Mouse (Mus musculus) MN1 (cell line): ENCODE results near the gene Ephb1.

Experiments
- DNase-seq: peaks from one replicate; pipeline ENCODE4 v3.0.0-alpha.2; 2016; ENCODE audit warnings: low spot score

Ephb1 gene

DNA sequence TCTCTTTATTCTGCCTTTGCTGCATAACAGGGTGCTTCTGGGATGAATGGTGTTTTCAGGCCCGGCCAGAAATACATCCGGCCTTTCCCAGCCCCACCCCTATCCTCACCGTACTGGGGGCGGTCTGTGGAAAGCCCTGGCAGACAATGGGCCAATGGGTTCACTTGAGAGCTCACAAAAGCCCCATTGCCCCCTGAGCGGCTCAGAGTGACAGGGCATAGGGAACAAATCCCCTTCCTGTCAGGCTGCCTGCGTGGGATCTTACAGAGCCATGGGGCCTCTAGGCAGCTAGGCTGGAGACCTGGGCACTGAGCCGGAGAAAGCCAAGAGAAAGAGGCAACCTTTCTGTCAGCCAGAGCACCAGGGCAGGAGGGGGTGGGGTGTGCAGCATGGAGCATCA is 111.2 kb downstream of the Ephb1 start:
- DNase-seq: no peak

DNA sequence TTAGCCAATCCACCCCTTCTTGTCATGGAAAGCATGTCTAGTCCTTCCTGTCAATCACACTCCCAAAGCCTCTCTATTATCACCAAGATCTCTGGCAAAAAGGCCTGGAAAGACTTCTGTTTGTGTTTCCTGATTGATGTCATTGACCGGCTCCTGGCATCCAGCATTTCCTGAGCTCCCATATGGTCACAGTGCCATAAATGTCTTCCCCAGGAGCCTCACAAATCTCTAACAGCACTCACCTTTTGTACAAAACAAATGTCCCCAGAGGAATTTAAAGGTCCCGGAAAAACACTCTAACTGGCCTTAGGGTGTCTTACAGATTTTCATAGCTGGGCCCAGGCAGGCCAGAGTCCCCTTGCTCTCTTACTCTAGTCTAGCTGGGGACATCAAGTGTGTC is 112.9 kb downstream of the Ephb1 start:
- no peak for DNase-seq

DNA sequence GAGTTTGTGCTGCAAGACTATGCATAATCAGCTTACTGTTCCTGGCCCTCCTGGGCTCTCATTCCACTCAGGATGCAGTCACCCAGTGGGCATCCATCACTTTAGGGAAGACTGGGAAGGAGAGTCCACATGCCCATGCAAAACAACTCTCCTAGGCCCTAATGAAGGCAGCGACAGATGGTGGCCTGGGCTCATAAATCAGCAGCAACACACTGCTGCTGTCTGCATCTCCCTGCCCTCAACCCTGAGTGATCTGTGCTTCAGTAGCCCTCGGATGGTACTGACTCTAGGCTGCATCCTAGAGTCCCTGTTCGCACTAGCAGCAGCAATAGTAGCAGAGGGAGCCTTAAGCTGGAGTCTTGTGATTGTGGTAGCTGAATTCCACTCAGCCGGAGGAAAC is 114.3 kb downstream of the Ephb1 start:
- no peak for DNase-seq

DNA sequence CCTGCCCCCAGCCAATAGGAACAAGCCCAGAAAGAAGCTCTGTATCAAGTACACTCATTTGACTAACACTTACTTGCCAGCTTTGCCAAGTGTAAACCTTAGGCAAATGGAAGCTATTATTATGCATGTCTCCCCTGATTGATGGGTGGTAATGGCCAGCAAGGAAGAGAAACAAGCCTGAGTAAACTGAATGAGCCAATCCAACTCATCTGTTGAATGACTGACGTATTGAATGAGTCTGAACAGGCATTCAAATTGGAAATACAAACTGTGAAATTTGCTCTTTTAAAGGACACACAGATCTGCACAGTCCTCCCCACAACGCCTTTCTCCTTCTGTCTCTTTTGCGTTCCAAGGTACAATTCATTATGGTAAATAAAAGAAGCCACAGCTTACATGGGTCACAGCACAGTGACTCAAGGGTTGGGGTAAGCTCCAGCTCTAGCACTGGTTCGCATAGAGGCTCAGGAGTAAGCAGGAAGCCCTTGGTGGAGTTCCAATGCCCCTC is 119.0 kb downstream of the Ephb1 start:
- no peak for DNase-seq

DNA sequence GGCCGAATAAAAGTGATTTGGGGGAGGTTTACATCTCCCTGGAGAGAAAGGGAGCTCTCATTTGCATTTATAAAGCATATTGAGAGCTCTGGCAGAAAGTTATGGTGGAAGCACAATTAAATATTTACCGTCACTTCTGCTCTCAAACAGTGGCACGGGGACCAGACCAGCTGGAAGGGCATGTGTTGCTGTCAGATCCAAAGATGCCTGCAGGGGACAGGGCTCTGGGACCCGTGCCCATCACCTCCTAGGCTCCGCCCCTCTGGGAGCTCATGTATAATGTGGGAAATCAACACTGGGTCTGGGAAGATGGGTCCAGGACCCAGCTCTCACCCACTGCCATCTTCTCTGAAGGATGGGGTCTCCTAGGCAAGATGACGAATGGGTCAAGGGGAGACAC is 123.2 kb downstream of the Ephb1 start:
- DNase-seq: no peak

DNA sequence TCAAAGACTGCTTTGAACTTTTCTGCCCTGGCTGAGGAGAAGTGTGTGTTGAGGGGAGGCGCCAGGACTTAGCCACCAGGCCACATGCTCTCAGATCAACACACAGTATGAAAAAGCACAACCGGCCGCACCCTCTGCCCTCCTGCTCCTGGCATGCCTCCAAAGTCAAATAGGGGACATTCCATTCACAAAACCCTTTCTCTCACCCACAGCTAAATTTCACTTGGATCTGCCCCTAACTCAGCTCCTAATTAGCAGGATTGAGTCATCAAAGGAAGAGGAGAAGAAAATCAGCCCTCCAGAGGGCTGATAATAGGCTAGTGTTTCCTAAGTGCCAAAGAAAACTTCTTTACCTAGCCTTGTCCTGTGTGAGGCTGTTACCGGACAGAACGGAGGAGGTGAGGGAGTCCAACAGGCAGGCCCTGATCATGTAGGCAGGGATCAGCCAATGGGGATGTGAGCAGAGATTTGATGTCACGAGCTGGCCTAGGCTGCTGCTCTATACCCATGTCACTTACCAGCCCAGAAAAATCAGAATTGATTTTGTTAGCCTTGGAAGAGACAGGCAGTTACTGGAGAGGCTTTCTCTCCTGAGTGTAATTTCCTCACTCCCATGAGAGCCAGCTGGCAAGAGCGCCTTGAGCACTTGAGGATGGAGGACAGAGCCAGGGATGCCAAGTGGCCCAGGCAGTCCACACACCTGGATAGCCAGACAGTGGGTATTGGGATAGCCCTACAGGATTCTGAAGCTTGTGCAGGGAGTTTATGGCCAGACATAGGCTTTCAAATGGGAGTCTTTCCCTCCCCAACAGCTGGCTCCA is 137.5 kb downstream of the Ephb1 start:
- DNase-seq: no peak

DNA sequence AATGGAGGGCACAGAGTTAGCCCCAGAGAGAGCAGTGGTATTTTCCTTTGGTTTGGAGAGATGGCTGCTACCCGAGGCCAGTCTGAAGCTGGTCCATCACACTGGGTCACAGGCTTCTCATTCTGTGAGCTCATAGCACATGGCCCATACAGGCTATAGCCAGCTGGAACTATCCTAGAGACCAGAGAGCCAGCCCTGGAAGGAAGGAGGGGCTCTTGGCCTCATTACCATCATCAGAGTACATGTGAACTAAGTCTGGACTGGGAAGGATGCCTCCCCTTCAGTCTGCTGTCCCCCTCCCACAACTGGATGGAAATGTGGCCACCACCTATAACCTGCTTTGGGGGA is 142.5 kb downstream of the Ephb1 start:
- no peak for DNase-seq

DNA sequence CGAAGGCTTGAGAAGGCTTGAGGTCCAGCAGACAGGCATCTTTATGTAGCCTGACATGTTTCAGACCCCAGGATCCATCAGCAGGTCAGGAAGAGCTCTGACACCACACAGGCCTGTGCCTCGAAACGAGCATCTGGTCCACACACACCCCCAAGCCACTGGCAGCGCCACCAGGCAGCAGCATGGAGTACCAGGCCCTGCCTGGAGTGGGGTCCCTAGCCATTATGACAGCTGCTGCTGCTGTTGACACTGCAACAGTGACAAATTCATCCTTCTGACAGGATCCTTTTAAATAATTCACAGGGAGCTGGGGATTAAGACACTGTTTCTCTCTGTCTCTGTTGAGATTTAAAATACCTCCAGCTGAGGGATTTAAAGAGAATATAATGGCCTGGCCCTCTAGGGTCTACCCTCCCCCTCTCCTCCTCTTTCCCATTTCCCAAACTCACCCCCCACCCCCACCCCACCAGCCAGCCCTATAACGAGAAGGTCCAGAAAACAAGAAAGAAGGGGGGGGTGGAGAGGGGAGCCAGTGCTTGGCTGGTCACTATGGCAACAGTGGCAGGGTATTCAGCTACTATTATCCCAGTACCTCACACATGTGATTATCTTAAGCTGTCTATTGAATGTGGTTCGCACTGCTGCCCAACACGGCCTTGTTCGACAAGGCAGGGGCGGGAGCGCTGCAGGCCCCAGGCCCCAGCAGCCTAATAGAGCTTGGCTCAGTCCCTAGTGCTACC is 143.0 kb downstream of the Ephb1 start:
- DNase-seq: no peak

DNA sequence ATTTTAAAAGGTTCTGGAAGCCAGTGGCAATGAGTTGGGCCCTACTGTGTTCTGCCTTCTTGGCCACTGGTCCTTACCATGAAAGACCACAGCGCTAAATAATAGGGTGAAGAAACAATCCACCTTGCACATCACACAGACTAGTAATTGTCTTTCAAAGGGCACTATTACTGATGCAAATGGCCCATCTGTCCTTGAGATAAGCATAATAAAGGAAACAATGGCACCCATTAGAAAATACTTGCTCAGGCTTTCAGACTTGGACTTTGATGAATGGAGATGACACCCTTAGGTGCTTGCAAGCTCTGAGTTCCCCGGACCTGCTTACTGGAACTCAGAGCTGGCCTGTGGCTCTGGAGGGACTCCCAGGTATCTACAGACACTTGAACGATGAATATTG is 149.0 kb downstream of the Ephb1 start:
- no peak for DNase-seq

DNA sequence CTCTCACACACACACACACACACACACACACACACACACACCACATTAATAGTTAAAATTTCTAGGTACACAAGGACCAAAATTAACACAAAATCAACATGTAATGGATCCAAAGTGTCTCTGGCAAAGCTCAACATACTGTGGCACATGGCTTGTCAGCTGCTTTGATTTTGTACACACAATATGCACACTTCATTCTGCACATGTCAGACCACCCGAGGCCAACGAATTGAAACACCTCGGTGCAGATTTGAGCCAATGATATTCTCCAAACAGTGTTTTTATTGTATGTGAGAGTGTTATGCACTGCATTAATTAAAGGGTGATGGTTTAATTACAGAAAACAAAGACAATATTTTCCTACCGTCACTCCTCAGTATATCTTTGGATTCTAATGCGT is 152.6 kb downstream of the Ephb1 start:
- DNase-seq: no peak

DNA sequence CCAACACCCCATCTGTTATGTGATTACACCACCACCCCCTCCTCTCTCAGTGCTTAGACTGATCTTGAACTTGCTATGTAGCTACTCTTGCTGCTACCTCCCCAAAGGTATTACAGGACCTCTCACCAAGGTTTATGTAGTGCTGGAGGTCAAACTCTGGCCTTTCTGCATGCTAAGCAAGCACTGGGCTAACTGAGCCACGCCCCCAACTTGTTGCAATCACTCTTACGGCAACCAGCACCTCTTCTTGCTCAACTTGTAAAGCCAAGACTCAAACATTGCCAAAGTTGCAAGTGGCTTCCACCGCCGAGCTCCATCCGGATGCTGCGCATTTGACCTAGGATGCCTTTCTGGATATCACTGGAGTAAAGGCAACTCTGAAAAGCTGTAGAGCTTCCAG is 157.6 kb downstream of the Ephb1 start:
- no peak for DNase-seq

DNA sequence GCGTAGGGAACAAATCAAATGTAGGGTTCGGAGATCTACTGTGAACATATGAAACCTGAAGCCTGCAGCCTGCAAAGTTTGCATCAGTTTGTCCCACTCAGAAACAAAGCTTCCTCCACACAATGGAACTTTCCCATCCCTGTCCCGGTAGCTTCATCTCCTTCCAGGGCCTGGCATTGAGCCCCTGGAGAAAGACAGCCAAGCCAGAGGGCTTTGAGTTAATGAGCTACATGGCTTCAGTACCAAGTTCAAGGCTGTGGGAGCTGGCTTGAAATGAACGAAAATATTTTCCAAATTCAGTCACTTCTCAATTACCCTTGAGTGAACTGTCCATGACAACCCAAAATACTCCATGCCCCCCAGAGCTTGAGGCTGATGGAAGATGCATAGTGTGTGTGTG is 160.4 kb downstream of the Ephb1 start:
- no peak for DNase-seq

DNA sequence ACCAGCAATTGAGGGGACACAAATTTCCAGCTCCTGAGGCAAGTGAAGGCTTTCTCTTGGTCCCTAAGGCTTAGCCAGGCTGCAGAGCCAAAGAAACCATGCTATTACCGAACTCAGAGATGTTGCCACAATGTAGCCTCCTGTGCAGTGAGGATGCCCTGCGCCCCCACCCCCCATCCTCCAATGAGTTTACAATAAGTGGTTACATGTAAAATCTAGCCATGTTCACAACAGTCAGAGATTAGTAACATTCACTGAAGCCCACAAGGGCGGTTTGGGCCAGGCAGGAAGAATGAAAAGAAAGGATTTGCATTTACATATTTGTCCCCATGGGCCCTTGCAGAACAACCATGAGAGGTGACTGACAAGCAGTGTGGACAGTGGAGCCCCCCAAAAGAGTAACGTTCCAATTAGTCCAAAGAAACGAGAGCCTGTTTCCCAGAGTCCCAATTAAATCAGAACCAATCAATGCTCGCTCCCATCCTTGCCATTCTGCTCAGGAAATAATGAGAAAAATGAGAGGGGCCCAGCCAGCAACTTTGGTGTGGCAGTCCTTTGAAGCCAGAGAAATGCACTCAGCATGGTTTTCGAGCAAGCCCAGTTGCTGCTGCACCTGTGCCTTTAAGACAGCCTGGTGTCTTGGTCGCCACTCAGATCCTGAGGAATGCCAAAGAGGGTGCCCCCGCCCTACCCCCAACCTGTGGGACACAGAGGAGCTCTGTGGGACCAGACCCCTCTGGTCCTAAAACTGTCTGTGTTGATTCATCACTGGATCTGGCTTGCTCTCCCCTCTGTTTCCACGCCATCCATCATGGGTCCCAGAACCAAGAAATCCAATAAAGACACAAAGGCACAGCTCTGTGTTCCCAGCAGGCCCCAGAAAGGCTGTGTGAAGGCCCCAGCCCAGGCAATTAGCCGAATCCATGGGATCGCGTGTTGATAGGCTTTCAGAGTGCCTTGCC is 161.5 kb downstream of the Ephb1 start:
- DNase-seq: no peak

DNA sequence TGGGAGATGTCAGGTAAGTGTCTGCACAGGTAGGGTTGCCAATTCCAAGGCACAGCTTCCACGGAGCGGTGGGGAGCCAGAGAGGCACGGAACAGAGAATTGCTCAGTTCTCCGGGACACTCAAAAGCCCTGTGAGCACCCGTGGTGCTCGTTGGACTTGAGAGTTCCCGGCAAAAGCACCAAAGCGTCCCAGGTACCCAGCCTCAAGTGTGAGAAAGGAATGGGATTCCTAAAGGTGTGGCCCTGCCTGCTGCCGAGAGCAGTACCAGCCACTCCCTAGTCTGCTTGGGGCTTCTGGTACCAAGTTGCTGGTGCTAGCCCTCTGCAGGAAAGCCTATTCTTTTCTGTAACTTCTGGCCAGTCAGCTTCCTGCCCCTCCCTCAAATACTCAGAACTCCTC is 164.4 kb downstream of the Ephb1 start:
- DNase-seq: no peak

DNA sequence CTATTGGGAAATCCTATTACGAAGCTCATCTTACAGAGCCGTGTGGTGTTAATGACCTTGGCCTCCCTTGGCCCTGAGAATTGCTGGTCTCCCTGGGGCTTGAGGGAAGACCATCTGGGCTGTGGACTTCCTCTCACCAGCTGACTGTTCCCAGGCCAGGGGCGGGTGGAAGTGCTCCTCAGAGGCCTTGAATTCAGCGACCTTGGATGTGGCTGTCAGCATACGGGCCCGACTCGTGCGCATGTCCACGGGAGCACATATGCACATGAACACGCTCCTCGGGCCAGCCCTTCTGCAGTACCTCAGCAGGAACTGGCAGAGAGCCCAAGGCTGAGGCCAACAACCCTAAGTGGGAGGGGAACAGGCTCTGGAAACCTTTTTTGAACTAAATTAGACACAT is 165.1 kb downstream of the Ephb1 start:
- DNase-seq: no peak

DNA sequence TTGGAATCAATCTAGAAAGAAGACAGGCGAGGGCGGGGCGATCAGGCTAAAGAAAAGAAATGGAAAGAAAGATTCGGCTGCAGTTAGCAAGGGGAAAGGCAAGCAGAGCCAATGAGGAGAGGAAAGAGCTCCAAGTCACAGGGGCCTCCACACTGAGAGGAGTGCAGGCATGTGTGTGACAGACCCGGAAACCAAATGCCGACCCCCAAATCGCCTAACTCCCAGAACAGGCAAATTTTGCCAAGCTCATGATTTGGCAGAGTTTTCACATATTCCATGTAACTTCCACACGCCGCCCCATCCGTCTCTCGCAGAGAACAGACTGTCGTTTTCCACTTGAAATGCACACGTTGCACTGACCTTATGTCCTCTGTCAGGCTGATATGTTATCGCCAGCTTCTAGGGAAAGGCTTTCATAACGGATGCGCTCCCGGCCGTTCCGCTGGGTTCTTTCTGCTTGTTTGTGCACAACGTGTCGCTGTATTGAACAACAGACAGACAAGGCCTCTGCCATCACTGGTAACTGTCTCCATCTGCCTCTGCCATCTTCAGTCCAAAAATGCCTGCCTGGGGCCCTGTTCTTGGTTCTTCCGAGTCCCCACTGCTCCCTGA is 170.7 kb downstream of the Ephb1 start:
- DNase-seq: no peak

DNA sequence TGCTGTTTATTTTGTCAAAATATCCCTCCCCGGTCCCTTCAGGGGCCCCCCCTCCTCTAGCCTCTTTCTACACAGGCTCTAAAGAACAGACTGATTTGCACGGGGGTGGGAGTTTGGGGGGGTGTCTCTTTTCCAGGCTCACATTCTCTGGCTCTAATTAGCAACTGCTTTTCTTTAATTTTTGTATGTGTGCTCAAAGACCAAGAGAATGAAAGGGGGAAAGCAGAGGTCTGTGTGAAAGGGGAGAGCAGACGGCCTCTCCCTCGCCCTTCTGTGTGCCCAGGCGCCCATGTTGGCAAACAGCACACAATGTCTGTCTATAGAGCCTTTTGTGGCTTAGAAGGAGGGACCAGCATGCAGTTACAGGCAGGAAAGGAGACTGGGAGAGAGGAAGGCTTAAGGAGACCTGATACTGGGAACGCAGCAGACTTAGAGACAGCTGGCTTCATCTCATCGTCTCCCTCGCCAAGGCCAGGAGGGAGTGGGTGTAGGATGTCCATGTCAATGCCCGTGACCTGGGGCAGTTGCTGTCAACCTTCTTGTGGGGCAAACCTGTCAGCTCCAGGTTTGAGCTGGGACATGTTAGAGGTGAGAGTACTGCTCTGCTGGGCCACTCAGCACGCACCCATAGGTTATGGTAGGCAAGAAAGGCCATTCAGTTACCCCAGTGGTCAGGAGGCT is 172.5 kb downstream of the Ephb1 start:
- no peak for DNase-seq

DNA sequence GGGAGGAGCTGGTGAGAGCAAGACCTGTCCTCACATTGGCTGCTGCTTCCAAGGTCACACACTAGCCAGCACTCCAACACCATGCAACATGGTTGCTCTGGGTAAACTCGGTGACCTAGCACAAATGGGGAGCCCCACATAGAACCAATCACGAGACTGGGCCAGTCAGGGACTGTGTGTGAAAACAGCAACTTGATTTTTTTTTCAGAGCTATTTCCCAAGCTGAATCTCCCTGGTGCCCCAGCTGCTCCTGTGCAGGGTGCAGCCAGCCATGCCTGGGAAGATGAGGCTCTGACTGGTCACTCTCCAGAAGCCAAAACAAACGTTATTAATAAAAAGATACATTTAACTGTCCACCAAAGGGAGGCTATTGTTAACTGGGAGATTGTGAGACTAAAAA is 173.2 kb downstream of the Ephb1 start:
- DNase-seq: no peak

DNA sequence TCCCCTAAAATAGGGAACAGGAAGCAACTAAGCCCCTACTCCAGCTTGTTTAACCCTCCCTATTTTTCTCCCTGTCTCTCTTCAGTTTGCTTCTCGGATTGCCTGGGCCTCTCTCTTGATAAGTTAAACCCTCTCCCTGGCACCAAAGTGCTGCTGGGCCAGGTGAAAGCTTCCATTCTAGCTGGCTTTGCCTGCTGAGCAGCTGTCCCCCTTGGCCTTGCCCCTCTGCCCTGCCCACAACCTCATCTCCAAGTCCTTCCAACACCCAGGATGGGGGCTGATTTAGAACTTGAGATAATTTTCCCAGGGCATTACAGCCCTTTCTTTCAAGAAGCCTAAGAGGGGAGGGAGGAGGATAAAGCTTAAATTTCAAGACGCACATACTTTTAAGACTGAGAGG is 174.0 kb downstream of the Ephb1 start:
- no peak for DNase-seq

DNA sequence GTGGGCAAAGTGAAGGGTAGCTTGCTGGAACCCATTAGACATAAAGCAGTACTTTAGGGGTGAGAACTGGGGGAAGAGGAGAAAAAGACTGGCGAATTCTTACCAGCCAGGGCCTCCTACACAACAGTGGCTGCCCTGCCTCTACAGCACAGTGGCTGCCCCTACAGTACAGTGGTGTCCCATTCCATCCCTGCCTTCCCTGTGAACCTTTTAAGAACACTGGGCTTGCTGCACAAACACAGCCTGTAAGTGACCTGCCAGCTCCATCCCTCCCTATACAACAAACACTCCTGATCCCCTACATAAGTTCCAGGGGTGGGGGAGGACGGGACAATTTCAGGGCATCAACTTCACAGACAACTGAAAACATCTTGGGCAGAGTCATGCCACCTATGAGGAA is 174.4 kb downstream of the Ephb1 start:
- DNase-seq: no peak

DNA sequence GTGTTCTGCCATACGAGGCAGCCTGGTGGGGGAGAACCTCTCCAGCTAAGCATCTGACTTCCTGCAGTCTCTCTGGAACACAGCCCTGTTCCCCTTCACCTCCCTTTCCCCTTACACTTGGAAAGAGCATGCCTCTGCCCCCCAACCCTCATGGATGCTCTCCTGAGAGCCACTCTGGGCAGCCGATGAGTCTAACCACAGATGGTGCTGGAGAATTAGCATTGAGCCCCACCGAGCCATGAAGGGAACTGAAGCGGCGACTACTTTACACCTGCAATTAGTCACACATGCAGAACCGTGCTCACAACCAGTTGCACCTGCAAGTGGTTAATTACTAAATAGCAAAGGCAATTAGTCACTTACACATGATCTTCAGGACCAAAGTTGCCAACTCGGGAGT is 184.8 kb downstream of the Ephb1 start:
- no peak for DNase-seq
